Mouse (Mus musculus): ENCODE data around the gene Pip4k2b. TPM values are rescaled to one million over a fixed set of nuclear protein-coding genes. Genes with fewer than 3 reads are reported as not detected.

Gene Pip4k2b
- polyA plus RNA-seq, 1 experiment from 2014 or later, result 1.2 TPM

DNA sequence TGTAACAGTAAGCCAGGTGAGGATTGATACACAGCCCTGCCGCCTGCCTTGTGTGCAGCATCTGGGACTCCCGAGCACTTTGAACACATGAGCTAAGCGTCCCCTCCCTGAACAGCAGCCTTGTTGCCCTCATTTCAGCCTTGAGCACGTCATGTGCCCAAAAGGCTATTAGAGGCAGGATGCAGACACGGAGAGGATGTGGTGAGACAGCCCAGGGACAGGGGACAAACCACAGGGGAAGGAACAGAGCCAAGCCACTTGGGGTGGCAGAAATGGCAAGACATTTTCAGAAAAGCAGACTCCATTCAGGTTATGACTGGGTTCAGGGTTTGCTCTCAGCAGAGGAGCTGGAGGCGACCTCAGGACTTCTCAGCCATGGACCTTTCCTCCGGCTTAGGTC is 16.2 kb downstream of the Pip4k2b start:
- no peak overlapping the region for H3K27ac ChIP-seq
- no peaks in the 10 kb centered on the region for H3K4me1 ChIP-seq (replicated peaks)
- no peak overlapping the region for H3K4me2 ChIP-seq (replicated peaks)
- no peak for ATAC-seq
- no peak overlapping the region for H3K4me3 ChIP-seq (replicated peaks)
- no peaks in the 10 kb centered on the region for H3K27me3 ChIP-seq (replicated peaks)
- 64% methylated on average over 7 of the region's 7 CpGs for WGBS
- no peaks in the 10 kb centered on the region for H3K9me3 ChIP-seq
- H3K36me3 ChIP-seq, result peaks cover 23% of the 10 kb centered on the region
- no peak overlapping the region for H3K9ac ChIP-seq

- ATAC-seq, result no peak
These were observed 20.8 kb downstream of the Pip4k2b start for GRCm38 (mm10) chr11:97723709-97724108.

GRCm38 (mm10) chr11:97721338-97721737 is 23.2 kb downstream of the Pip4k2b start:
- ATAC-seq, result no peak
- Histone ChIP-seq H3K27me3 (replicated peaks) (no peaks in the 10 kb centered on the region), H3K36me3 (peaks cover 51% of the 10 kb centered on the region), H3K4me1 (replicated peaks) (no peaks in the 10 kb centered on the region), H3K9me3 (no peaks in the 10 kb centered on the region), H3K4me3 (replicated peaks) (no peak overlapping the region), H3K9ac (no peak overlapping the region), H3K4me2 (replicated peaks) (no peak overlapping the region), H3K27ac (no peak overlapping the region)
- 94% methylated on average over 4 of the region's 4 CpGs for WGBS

More at GRCm38 (mm10) chr11:97723709-97724108, 20.8 kb downstream of the Pip4k2b start:
- Histone ChIP-seq H3K9ac (no peak overlapping the region), H3K4me3 (replicated peaks) (no peak overlapping the region), H3K4me2 (replicated peaks) (no peak overlapping the region), H3K4me1 (replicated peaks) (no peaks in the 10 kb centered on the region), H3K36me3 (peaks cover 54% of the 10 kb centered on the region), H3K27me3 (replicated peaks) (no peaks in the 10 kb centered on the region), H3K27ac (no peak overlapping the region), H3K9me3 (no peaks in the 10 kb centered on the region)
- WGBS, result 80% methylated on average over 7 of the region's 7 CpGs

- H3K9me3 ChIP-seq, result no peaks in the 10 kb centered on the region
- no peak overlapping the region for H3K4me2 ChIP-seq (replicated peaks)
- H3K36me3 ChIP-seq, result peaks cover 42% of the 10 kb centered on the region
- no peak for ATAC-seq
- H3K4me3 ChIP-seq (replicated peaks), result no peak overlapping the region
- 83% methylated on average over 4 of the region's 4 CpGs for WGBS
- H3K4me1 ChIP-seq (replicated peaks), result no peaks in the 10 kb centered on the region
- H3K27ac ChIP-seq, result no peak overlapping the region
- H3K9ac ChIP-seq, result no peak overlapping the region
- no peaks in the 10 kb centered on the region for H3K27me3 ChIP-seq (replicated peaks)
These were observed 25.5 kb downstream of the Pip4k2b start for GRCm38 (mm10) chr11:97719041-97719440.

DNA sequence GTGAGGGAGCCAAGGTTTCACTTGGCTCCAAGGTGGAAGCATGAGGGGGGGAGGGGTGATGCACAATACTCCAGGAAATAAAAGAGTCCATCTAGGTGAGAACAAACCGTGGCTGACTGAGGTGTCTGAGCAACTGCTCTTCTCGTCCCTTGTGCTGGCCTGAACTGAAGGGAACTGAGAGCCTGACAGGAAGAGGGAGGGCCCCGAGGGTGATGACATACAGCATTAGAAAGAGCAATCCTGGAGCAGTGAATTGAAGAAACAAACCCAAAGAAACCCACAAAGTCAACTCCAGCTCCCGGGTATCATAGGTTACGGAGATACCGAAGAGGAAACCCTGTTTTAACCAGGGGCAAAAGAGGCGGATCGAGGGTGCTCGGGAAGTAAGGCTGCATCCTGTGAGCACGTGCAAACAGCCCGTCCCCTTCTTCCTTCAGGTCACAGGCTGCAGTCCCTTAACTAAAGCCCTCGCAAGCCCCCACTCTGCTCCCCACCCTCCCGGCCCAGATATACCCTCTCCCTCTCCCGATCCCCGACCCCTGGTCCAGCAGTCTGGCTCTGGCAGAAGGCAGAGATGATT is 26.1 kb downstream of the Pip4k2b start:
- WGBS, result 77% methylated on average over 15 of the region's 15 CpGs
- no peak overlapping the region for H3K27ac ChIP-seq
- H3K4me2 ChIP-seq (replicated peaks), result no peak overlapping the region
- no peaks in the 10 kb centered on the region for H3K9me3 ChIP-seq
- no peaks in the 10 kb centered on the region for H3K27me3 ChIP-seq (replicated peaks)
- no peak for ATAC-seq
- no peaks in the 10 kb centered on the region for H3K4me1 ChIP-seq (replicated peaks)
- peaks cover 46% of the 10 kb centered on the region for H3K36me3 ChIP-seq
- H3K4me3 ChIP-seq (replicated peaks), result no peak overlapping the region
- no peak overlapping the region for H3K9ac ChIP-seq

DNA sequence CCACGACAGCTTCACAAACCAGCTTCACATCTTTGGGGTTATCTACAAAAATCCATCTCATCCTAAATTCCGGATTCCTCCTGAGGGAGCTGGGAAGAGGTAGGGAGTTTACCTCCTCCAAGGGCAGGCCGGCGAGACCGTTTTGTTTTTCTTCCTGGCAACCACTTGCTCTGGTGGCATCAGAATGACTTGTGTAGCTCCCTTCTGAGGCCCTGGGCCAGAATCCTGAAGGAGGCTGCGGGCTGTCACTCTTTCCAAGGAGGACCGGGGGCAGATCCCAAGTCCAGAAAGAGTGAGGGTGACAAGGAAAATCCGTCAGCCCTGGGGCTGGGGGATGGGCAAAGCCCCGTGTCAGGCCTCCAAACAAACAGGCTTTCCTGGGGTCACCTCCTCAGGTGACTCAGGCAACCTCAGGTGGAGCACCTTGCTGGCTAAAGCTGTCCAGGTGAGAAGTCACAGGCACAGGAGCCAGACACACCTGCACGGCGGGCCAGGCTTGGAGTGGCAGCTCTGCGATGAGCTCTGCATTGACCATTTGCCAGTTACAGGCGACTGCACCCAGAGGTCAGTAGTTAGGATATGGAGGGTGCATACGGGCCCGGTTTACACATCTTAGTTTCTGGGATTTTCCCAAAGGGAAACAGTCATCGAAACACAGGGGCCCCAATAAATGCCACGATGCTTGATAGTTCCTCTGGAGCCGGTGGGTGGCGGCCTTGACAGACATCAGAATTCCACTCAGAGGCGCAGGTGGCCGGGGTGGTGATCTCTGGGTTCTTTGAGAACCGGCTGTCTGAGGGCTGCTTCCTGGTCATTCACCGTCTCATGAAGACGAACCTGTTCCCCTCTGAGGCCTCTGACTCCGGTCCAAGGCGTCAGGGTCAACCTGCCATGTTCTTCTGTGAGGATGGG is 26.9 kb downstream of the Pip4k2b start:
- H3K27me3 ChIP-seq (replicated peaks), result no peaks in the 10 kb centered on the region
- H3K9me3 ChIP-seq, result no peaks in the 10 kb centered on the region
- peaks cover 48% of the 10 kb centered on the region for H3K36me3 ChIP-seq
- no peak overlapping the region for H3K9ac ChIP-seq
- H3K27ac ChIP-seq, result no peak overlapping the region
- ATAC-seq, result no peak
- no peak overlapping the region for H3K4me3 ChIP-seq (replicated peaks)
- H3K4me2 ChIP-seq (replicated peaks), result no peak overlapping the region
- 87% methylated on average over 26 of the region's 26 CpGs for WGBS
- H3K4me1 ChIP-seq (replicated peaks), result no peaks in the 10 kb centered on the region

DNA sequence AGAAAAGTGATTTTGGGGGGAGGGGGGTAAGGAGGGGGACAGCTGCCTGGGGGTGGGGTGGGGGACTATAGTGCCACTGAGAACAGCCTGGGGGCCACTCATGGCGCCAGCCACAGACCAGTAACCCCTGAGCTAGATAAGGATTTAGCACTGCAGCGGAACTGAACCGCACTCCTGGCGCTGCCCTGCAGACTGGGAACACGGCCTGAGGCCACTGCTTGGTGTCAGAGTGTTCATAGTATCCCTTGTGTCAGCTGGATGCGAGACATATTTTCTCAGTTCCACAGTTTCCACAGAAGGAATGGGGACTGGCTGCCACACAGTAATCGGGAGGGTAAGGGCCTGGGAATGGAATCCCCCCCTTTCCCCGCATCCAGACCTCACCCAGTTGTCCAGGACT is 28.5 kb downstream of the Pip4k2b start:
- Histone ChIP-seq H3K4me2 (replicated peaks) (no peak overlapping the region), H3K9ac (no peak overlapping the region), H3K4me3 (replicated peaks) (no peak overlapping the region), H3K4me1 (replicated peaks) (no peaks in the 10 kb centered on the region), H3K9me3 (no peaks in the 10 kb centered on the region), H3K27ac (no peak overlapping the region), H3K36me3 (peaks cover 41% of the 10 kb centered on the region), H3K27me3 (replicated peaks) (no peaks in the 10 kb centered on the region)
- WGBS, result 90% methylated on average over 8 of the region's 8 CpGs
- ATAC-seq, result no peak

GRCm38 (mm10) chr11:97714784-97715760 is 29.4 kb downstream of the Pip4k2b start:
- ATAC-seq, result no peak
- H3K36me3 ChIP-seq, result peaks cover 34% of the 10 kb centered on the region
- no peaks in the 10 kb centered on the region for H3K27me3 ChIP-seq (replicated peaks)
- no peaks in the 10 kb centered on the region for H3K4me1 ChIP-seq (replicated peaks)
- H3K4me3 ChIP-seq (replicated peaks), result no peak overlapping the region
- H3K4me2 ChIP-seq (replicated peaks), result no peak overlapping the region
- WGBS, result 86% methylated on average over 14 of the region's 14 CpGs
- no peaks in the 10 kb centered on the region for H3K9me3 ChIP-seq
- no peak overlapping the region for H3K9ac ChIP-seq
- no peak overlapping the region for H3K27ac ChIP-seq

- no peak overlapping the region for H3K27ac ChIP-seq
- 96% methylated on average over 3 of the region's 3 CpGs for WGBS
- no peaks in the 10 kb centered on the region for H3K4me1 ChIP-seq (replicated peaks)
- H3K4me3 ChIP-seq (replicated peaks), result no peak overlapping the region
- H3K9me3 ChIP-seq, result no peaks in the 10 kb centered on the region
- no peak for ATAC-seq
- no peaks in the 10 kb centered on the region for H3K27me3 ChIP-seq (replicated peaks)
- H3K36me3 ChIP-seq, result peaks cover 31% of the 10 kb centered on the region
- no peak overlapping the region for H3K9ac ChIP-seq
- H3K4me2 ChIP-seq (replicated peaks), result no peak overlapping the region
These were observed 30.1 kb downstream of the Pip4k2b start for GRCm38 (mm10) chr11:97714356-97714755.

- Histone ChIP-seq H3K9me3 (no peaks in the 10 kb centered on the region), H3K4me3 (replicated peaks) (no peak overlapping the region), H3K27me3 (replicated peaks) (no peaks in the 10 kb centered on the region), H3K36me3 (peaks cover 26% of the 10 kb centered on the region), H3K4me2 (replicated peaks) (no peak overlapping the region), H3K27ac (no peak overlapping the region), H3K4me1 (replicated peaks) (no peaks in the 10 kb centered on the region), H3K9ac (no peak overlapping the region)
- ATAC-seq, result no peak
- 84% methylated on average over 8 of the region's 8 CpGs for WGBS
These were observed 30.6 kb downstream of the Pip4k2b start for GRCm38 (mm10) chr11:97713896-97714295.

GRCm38 (mm10) chr11:97712286-97712685 is 32.2 kb downstream of the Pip4k2b start:
- H3K36me3 ChIP-seq, result peaks cover 23% of the 10 kb centered on the region
- no peak overlapping the region for H3K27ac ChIP-seq
- H3K9me3 ChIP-seq, result no peaks in the 10 kb centered on the region
- no peaks in the 10 kb centered on the region for H3K4me1 ChIP-seq (replicated peaks)
- H3K27me3 ChIP-seq (replicated peaks), result no peaks in the 10 kb centered on the region
- no peak for ATAC-seq
- H3K4me3 ChIP-seq (replicated peaks), result no peak overlapping the region
- no peak overlapping the region for H3K4me2 ChIP-seq (replicated peaks)
- 93% methylated on average over 15 of the region's 15 CpGs for WGBS
- H3K9ac ChIP-seq, result no peak overlapping the region
